Mouse (Mus musculus) liver, embryonic 14.5 days (tissue): ENCODE data around the gene Brf1. TPM values are rescaled to one million over a fixed set of nuclear protein-coding genes. Genes with fewer than 3 reads are reported as not detected.

Source experiments
- ATAC-seq: fragments of 200-750 bp; cut with Nextera tagmentation; 2 replicates; pipeline ENCODE4 v1.8.0; 2017; ENCODE audit warnings: moderate number of reproducible peaks, mild to moderate bottlenecking, moderate library complexity; ENCODE audit not compliant: insufficient read depth
- DNase-seq, 3 experiments: peaks; one replicate each; pipeline ENCODE4 v3.0.0-alpha.2; 2012 to 2013; ENCODE audit warnings: low read depth in 3 of 3, low spot score in 3 of 3
- H3K27ac ChIP-seq: fragments of 300-500 bp; sonication (generic); 2 replicates; pipeline ENCODE4 v1.5.1; 2014; ENCODE audit warnings: moderate library complexity, mild to moderate bottlenecking, control low read depth, inconsistent platforms
- H3K27me3 ChIP-seq: fragments of 300-500 bp; sonication (generic); 2 replicates; pipeline ENCODE4 v1.6.1; 2014; ENCODE audit warnings: mild to moderate bottlenecking, low read length, moderate library complexity; ENCODE audit not compliant: control insufficient read depth, insufficient read depth
- H3K36me3 ChIP-seq: fragments of 300-500 bp; sonication (generic); replicated peaks from 2 replicates; pipeline ENCODE4 v1.6.1; 2014; ENCODE audit warnings: low read depth; ENCODE audit not compliant: control insufficient read depth, insufficient read depth
- H3K4me1 ChIP-seq, 2 experiments: fragments of 200-500 bp in 1 of 2; fragments of 300-500 bp in 1 of 2; sonication (generic) in 1 of 2; replicated peaks; 2 replicates each; pipeline ENCODE4 v1.6.1; 2012 to 2014; ENCODE audit warnings: antibody characterized with exemption in 1 of 2, inconsistent platforms in 1 of 2, low read length in 1 of 2; ENCODE audit not compliant: control insufficient read depth in 2 of 2, insufficient read depth in 2 of 2
- H3K4me2 ChIP-seq: fragments of 300-500 bp; sonication (generic); 2 replicates; pipeline ENCODE4 v1.6.1; 2014; ENCODE audit warnings: low read depth, mild to moderate bottlenecking, control low read depth, moderate library complexity
- H3K4me3 ChIP-seq, 2 experiments: fragments of 200-500 bp in 1 of 2; fragments of 300-500 bp in 1 of 2; sonication (generic) in 1 of 2; 2 replicates each; pipeline ENCODE4 v1.5.1; 2012 to 2014; ENCODE audit warnings: low read depth in 2 of 2, low read length in 2 of 2, mild to moderate bottlenecking in 2 of 2, control low read depth in 1 of 2, inconsistent platforms in 1 of 2, moderate library complexity in 1 of 2; ENCODE audit not compliant: insufficient read depth in 1 of 2
- H3K9ac ChIP-seq: fragments of 300-500 bp; sonication (generic); replicated peaks from 2 replicates; pipeline ENCODE4 v1.6.1; 2014; ENCODE audit warnings: mild to moderate bottlenecking, control low read depth, moderate library complexity
- H3K9me3 ChIP-seq: fragments of 300-500 bp; sonication (generic); 2 replicates; pipeline ENCODE4 v1.6.1; 2016; ENCODE audit warnings: low read length, mixed read lengths; ENCODE audit not compliant: control insufficient read depth
- CTCF ChIP-seq: IDR thresholded peaks from 2 replicates; pipeline ENCODE4 v1.5.1; 2016; ENCODE audit warnings: antibody characterized with exemption, low read depth, control low read depth
- EP300 ChIP-seq: IDR thresholded peaks from 2 replicates; pipeline ENCODE4 v1.6.1; 2016; ENCODE audit warnings: antibody characterized with exemption, low read depth
- WGBS: fragments of 180-500 bp; shearing (Covaris S2); extraction: QIAGEN DNeasy Blood & Tissue Kit; methylation state at CpG from one replicate; pipeline ENCODE4 v1.1.7; 2014; ENCODE audit not compliant: insufficient replicate concordance; 5-methylcytosine and 5-hydroxymethylcytosine counted together
- polyA plus RNA-seq, 2 experiments: library from polyadenylated mRNA; depleted of rRNA in 1 of 2; stranded (reverse) in 1 of 2; unstranded in 1 of 2; fragments of >200 nt; fragmentation: Nextera tagmentation in 1 of 2; extraction: Ambion mirVana in 1 of 2; gene quantifications; 2 replicates each; pipeline versions ENCODE4 v1.2.1 to v1.2.3; 2012 to 2014

Gene Brf1
- polyA plus RNA-seq, 2 experiments, result 19.5 to 32.0 TPM

GRCm38 (mm10) chr12:112982031-112982430, 18.5 kb downstream of the Brf1 start:
- no peak for ATAC-seq
- no peak overlapping the region for H3K4me3 ChIP-seq

GRCm38 (mm10) chr12:112977156-112977555, 23.3 kb downstream of the Brf1 start:
- Histone ChIP-seq H3K9ac (peak overlapping the region; percentile 56), H3K4me2 (peak overlapping the region; percentile 64), H3K27me3 (no peaks in the 10 kb centered on the region), H3K4me3 (peak overlapping the region; percentile 63 to 69), H3K9me3 (no peaks in the 10 kb centered on the region), H3K36me3 (peaks cover 26% of the 10 kb centered on the region), H3K4me1 (peaks cover 0 to 3% of the 10 kb centered on the region in 2 experiments; a peak in 1 of 4 replicates), H3K27ac (no peak overlapping the region)
- WGBS, result 59% methylated on average over 12 of the region's 12 CpGs
- ATAC-seq (0 out of 2 replicates have a peak, but pooled peaks have one; percentile 0), DNase-seq (no peak)
- TF ChIP-seq CTCF, result no peak
- no peak for TF ChIP-seq EP300

More at GRCm38 (mm10) chr12:112982031-112982430, 18.5 kb downstream of the Brf1 start:
- H3K9ac ChIP-seq, result no peak overlapping the region
- peaks cover 30% of the 10 kb centered on the region for H3K36me3 ChIP-seq
- H3K27ac ChIP-seq, result no peak overlapping the region
- no peak overlapping the region for H3K4me2 ChIP-seq
- TF ChIP-seq CTCF, result no peak
- no peak for TF ChIP-seq EP300
- H3K9me3 ChIP-seq, result no peaks in the 10 kb centered on the region
- H3K27me3 ChIP-seq, result no peaks in the 10 kb centered on the region
- 84% methylated on average over 2 of the region's 2 CpGs for WGBS
- no peak for DNase-seq
- H3K4me1 ChIP-seq, result no peaks in the 10 kb centered on the region; a peak in 1 of 4 replicates

- peaks cover 0 to 3% of the 10 kb centered on the region in 2 experiments; a peak in 1 of 4 replicates for H3K4me1 ChIP-seq
- peak within 1 kb of the TSS; percentile 56 for H3K9ac ChIP-seq
- TF ChIP-seq CTCF (peak; percentile 45), EP300 (no peak)
- H3K4me3 ChIP-seq, result peak within 1 kb of the TSS; percentile 63 to 69
- H3K9me3 ChIP-seq, result no peaks in the 10 kb centered on the region
- WGBS, result under 1% methylated on average over 78 of the region's 80 CpGs
- peak; percentile 92 for ATAC-seq
- peak; percentile 59 to 66 (median 64) for DNase-seq
- peak within 1 kb of the TSS; percentile 64 for H3K4me2 ChIP-seq
- no peaks in the 10 kb centered on the region for H3K27me3 ChIP-seq
- peaks cover 25% of the 10 kb centered on the region for H3K36me3 ChIP-seq
- H3K27ac ChIP-seq, result no peak within 1 kb of the TSS; the same call in 1 of the 2 replicates
These were observed 24.0 kb downstream of the Brf1 start, which contains the start of gene Btbd6 for GRCm38 (mm10) chr12:112976371-112977073. Btbd6 (plus strand) TSS chr12:112976482.

GRCm38 (mm10) chr12:112974736-112975135, 25.8 kb downstream of the Brf1 start:
- H3K4me3 ChIP-seq, result no peak overlapping the region
- WGBS, result 81% methylated on average over 9 of the region's 9 CpGs
- no peaks in the 10 kb centered on the region for H3K27me3 ChIP-seq
- H3K4me2 ChIP-seq, result no peak overlapping the region
- DNase-seq (no peak), ATAC-seq (no peak)
- H3K4me1 ChIP-seq, result peaks cover 0 to 3% of the 10 kb centered on the region in 2 experiments; a peak in 1 of 4 replicates
- peaks cover 36% of the 10 kb centered on the region for H3K36me3 ChIP-seq
- H3K9ac ChIP-seq, result no peak overlapping the region
- H3K27ac ChIP-seq, result no peak overlapping the region
- no peaks in the 10 kb centered on the region for H3K9me3 ChIP-seq
- no peak for TF ChIP-seq EP300
- TF ChIP-seq CTCF, result no peak

- Histone ChIP-seq H3K4me1 (no peaks in the 10 kb centered on the region), H3K9me3 (no peaks in the 10 kb centered on the region), H3K4me2 (no peak overlapping the region), H3K9ac (no peak overlapping the region; the same call in 1 of the 2 replicates), H3K4me3 (no peak overlapping the region), H3K27ac (no peak overlapping the region), H3K36me3 (peaks cover 58% of the 10 kb centered on the region), H3K27me3 (no peaks in the 10 kb centered on the region)
- ATAC-seq (no peak), DNase-seq (no peak)
- 52% methylated on average over 6 of the region's 6 CpGs for WGBS
- no peak for TF ChIP-seq CTCF
- no peak for TF ChIP-seq EP300
These were observed 30.9 kb downstream of the Brf1 start for GRCm38 (mm10) chr12:112969616-112970015.
